Mouse (Mus musculus) left cerebral cortex, adult 18-20 months (tissue): ENCODE data around the gene Nr1h5. TPM values are rescaled to one million over a fixed set of nuclear protein-coding genes. Genes with fewer than 3 reads are reported as not detected.

Experiments
- total RNA-seq, 2 experiments: library from RNA; stranded (reverse); gene quantifications; 2 replicates each; pipeline ENCODE4 v1.2.3; 2021

Nr1h5 gene
- total RNA-seq, 2 experiments from 2014 or later: not detected

Other genes starting within 250 kb of the Nr1h5 start
- 10 to 100 TPM; 34.6 to 39.4 TPM for gene Tspan2, start 229.6 kb downstream of the Nr1h5 start, total RNA-seq
- gene Tshb, start 181.4 kb downstream of the Nr1h5 start, total RNA-seq: not detected
- not detected for gene Sycp1, start 28.0 kb downstream of the Nr1h5 start, total RNA-seq
- gene Sike1, start 31.6 kb upstream of the Nr1h5 start, total RNA-seq: 10 to 100 TPM; 62.1 to 66.3 TPM
- gene Csde1, start 56.3 kb upstream of the Nr1h5 start, total RNA-seq: 100 to 1,000 TPM; 234 to 238 TPM
- gene Nras, start 94.2 kb upstream of the Nr1h5 start, total RNA-seq: 10 to 100 TPM; 59.2 to 66.1 TPM
- not detected for gene Ampd1, start 109.9 kb upstream of the Nr1h5 start, total RNA-seq
- under 1 TPM; 0.21 to 0.30 TPM for gene Dennd2c, start 138.5 kb upstream of the Nr1h5 start, total RNA-seq
- 10 to 100 TPM; 64.8 to 68.3 TPM for gene Bcas2, start 207.5 kb upstream of the Nr1h5 start, total RNA-seq